Mouse (Mus musculus) thymus, adult 2 months (tissue): ENCODE measurements around the gene Rxrg.

Experiments
- CTCF ChIP-seq: fragments of 200-500 bp; IDR thresholded peaks from 2 replicates; pipeline ENCODE4 v1.5.1; 2012; ENCODE audit warnings: mild to moderate bottlenecking, control low read depth, low read length, moderate library complexity, borderline replicate concordance; ENCODE audit not compliant: control insufficient read depth, poor library complexity, insufficient read depth; ENCODE audit errors: extremely low read depth
- POLR2A ChIP-seq: fragments of 200-500 bp; IDR thresholded peaks from 2 replicates; pipeline ENCODE4 v1.6.1; 2012; ENCODE audit warnings: mild to moderate bottlenecking, low read length, control low read depth, moderate library complexity; ENCODE audit not compliant: control insufficient read depth, poor library complexity, insufficient read depth; ENCODE audit errors: extremely low read depth

DNA sequence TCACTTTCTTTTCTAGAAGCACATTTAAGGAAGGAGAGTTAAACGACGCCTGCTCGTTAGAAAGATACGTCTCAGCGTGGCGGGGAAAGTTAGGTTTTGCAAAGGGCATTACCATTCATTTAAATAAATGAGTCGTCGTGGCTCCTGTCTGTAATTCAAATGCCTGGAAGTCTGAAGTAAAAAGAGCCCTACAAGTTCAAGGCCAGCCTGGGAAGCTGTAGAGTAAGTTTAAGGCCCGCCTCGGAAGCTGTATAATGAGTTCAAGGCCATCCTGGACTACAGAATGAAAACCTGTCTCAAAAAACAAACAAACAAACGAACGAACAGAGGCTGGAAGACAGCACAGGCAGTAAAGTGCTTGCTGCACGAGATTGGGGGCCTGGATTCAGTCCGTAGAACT is 18.9 kb downstream of the Rxrg start:
- TF ChIP-seq POLR2A = no peak
- TF ChIP-seq CTCF = no peak
